Mouse (Mus musculus) megakaryocyte-erythroid progenitor cell, adult 5-6 weeks (primary cell): ENCODE measurements at regions not wholly inside any gene's neighbourhood (a gene's known extent, or its start where the extent isn't known, plus 50 kb on each side); places are given as distances from the start of the nearest gene placed in this dataset.

ENCODE experiments used
- ATAC-seq: replicated peaks from 2 replicates; pipeline ENCODE4 v1.8.0; 2016; ENCODE audit warnings: mild to moderate bottlenecking, inconsistent platforms; ENCODE audit not compliant: severe bottlenecking, poor library complexity, low FRiP score, low TSS enrichment

DNA sequence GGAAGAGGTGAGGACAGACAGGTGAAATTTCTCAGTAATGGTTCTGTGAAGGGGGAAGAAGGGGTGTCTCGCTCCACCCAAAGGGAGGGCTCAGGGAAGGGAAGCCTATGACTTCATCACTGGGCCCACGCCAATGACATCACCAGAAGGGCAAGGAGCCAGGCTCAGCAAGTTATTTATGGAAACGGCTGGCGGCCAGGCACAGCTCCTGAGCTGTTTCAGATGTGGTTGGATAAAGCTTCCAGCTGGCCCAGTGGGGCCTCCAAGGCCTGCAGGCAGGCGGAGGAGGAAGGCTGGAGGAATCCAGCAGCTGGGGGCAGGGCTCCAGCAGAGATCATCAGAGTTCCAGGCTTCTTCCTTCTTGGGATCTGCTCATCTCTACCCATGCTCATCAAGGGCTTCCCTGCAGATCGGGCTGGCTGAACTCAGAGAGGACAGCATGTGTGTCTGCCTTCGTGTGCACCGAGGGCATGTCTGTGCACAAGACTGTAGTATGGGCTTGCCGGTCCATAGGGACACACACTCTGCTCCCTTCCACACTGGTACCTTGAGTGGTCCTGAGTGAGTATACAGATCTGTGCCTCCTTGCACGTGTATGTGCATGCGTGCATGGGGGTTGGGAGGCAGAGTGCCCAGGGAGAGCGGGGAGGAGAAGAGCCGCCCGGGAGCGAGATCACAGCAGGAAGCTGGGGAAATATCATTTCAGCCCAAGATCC lies 131.6 kb upstream of the Sdk2 start:
- no peak; the same call in 1 of the 2 replicates for ATAC-seq

DNA sequence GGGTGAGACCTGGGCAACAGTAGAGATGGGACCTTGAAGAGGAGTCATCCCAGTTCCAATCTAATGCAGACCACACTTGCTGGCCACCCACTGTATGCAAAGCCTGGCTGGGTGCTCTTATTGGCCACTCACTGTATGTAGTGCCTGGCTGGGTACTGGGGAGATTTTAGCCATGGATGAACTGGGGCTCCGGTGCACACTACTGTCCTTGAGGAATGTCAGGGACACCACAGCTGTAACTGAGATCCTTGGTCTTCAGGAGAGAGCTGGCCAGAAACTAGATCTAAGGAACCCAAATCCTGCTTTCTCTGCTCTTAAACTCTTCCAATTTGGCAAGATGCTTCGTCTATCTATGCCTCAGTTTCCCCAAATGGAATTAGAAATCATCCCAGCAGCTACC lies 128.4 kb upstream of the Sdk2 start:
- no peak for ATAC-seq

DNA sequence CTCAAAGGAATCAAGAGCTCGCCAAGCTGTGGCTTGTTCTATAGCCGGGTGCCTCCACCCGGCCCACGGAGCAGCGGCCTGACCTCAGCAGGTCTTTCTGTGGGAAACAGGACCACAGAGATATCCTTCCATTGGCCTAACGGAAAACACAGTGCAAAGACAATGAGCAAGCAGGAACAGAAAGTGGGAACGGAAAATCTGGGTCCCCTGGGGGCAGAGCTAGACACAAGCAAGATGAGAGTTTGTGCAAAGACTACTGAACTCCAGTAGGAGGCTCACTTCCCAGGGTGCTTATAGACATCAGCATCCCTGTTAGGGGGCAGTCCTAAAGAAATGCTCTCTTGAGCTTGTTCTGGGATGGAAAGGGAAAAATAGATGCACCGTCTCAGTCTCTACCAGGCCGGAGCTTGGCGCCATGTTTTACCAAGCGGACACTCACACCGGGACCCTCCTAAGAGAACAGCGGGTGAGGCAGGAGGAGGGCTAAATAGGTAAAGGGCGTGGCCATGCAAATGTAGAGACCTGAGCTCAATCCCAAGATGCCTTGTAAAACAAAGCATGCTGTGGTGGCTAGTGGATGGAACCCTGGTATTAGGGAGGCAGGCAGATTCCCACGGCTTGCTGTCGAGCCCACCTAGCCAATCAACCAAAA lies 127.3 kb upstream of the Sdk2 start:
- ATAC-seq: no peak

DNA sequence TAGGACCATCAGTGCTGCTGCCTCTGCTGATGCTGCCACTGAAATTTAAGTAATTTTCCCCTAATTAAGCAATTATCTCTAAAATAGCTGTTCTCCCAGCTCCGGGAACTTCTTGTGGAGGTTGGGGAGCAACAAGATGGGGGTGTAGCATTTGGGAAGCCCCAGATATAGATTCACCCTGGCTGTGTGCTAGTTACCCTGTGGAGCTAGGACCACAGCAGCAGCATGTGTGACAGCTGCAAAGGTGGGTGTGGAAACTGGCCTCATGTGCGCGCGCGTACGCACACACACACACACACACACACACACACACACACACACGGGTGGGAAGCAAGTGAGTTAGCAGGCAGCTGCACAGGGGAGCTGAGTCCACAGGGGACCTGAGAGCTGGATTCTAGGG lies 126.2 kb upstream of the Sdk2 start:
- no peak for ATAC-seq

GRCm38 (mm10) chr11:114191661-114192060 lies 124.8 kb upstream of the Sdk2 start:
- ATAC-seq: no peak

- peak; percentile 79 for ATAC-seq
Observed at GRCm38 (mm10) chr11:114184970-114185882, 118.4 kb upstream of the Sdk2 start.

GRCm38 (mm10) chr11:114184431-114184830 lies 117.6 kb upstream of the Sdk2 start:
- ATAC-seq: 0 out of 2 replicates have a peak, but pooled peaks have one; percentile 32

DNA sequence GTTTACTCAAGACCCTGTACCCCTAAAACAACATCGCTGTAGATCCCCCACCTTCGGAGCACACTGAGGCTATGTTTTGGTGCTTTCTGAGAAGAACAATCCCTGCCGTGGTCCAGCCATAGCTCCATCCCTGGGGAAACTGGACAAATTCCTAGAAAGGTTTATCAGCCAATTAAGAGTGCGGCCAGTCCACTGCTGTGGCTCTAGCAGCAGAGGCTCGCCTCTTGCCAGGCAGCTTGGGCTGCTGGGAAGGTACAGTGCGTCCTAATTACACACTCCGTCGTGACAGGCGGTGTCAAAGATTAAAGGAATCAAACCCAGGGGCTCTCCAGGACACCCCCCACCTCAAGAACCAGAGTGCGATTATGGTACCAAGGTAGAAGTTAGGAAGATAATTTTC lies 116.4 kb upstream of the Sdk2 start:
- no peak for ATAC-seq

DNA sequence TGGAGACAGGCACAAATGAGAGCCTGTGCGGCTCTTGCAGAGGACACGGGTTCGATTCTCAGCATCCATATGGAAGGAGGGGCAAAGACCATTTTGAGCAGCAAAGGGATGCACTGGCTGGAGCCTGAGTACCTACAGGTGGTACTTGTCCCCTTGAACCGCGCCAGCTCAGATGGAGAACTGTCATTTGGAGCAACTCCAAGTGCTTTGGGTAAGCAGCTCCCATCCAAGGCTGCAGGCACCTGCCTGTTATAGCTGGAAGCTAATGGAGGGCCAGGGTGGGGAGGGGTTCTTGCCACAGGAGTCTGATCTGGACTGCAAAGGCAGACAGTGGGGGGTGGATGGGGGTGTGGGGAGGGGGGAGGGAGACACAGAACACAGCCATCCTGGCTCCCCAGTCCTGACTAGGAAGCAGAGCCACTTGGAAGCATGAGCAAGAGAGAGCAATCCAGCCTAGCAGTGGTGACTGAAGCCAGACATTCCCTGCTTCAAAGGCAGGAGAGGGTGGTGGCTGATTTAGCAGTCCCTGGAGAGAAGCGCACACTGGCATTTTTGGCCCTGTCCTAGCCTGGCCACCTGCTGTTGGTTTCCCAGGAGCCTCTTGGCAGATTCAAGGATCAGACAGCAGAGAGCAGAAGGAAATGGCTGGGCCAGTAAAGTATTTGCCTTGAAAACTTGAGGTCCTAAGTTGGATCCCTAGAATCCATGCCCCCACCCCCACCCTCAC lies 112.1 kb upstream of the Sdk2 start:
- ATAC-seq: no peak

GRCm38 (mm10) chr11:114177789-114178188 lies 110.9 kb upstream of the Sdk2 start:
- ATAC-seq: no peak

- ATAC-seq: no peak
Observed at GRCm38 (mm10) chr11:114177281-114177680, 110.4 kb upstream of the Sdk2 start.

GRCm38 (mm10) chr11:114176671-114177212 lies 109.9 kb upstream of the Sdk2 start:
- no peak for ATAC-seq

DNA sequence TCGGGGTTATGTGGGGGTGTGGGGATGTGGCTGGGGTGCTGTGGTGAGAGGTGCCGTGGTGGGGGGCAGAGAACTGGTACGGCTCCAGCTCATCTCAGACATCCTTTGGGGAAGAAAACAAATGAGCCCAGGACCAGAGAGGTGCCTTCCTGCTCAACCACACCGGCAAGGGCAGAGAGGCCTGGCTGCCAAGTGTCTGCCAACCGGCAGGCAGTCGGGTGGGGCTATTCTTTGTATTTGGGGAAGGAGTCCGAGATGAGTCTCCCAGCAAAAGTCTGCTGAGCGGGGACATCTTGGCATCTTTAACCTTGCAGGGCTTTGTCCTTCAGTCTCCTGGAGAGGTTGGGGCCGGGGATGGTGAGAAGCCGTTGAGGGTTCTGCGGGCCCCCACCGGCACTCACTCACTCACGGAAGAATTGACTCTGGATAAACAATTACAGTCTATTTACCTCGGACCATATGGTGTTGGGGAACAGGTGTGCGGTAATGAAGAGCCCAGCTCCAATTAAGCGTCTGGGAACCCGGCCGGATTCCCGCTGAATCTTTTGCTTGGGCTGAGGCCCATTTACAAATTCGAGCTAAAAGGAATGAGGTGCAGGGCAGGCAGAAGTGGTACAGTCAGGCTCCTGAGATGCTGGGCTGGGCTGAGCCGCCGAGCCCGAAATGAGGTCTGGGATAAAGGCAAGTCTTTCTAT lies 108.7 kb upstream of the Sdk2 start:
- no peak for ATAC-seq

- no peak for ATAC-seq
Observed at GRCm38 (mm10) chr11:114174871-114175270, 108.0 kb upstream of the Sdk2 start.

- no peak for ATAC-seq
Observed at GRCm38 (mm10) chr11:114168231-114168661, 101.4 kb upstream of the Sdk2 start.

- no peak for ATAC-seq
Observed at GRCm38 (mm10) chr11:114165656-114166362, 99.0 kb upstream of the Sdk2 start.

DNA sequence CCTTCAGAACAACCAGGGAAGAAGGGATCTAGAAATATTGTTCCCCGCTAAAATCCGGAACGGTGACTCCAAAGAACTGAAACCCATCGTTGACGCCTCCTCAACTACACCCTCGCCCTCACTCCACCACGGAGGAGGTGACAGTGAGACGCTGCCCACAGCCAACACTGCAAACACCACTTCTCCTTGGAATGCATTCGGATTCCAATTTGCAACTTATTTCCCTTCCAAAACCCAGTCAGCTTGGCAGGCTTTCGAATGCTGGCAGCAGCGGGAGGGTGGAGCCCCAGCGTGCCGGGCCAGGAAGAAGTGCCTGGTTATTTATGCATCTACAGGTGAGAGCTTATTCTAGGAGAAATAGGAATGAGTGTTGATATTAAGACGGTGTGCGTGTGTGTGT lies 85.9 kb upstream of the Sdk2 start:
- ATAC-seq: no peak

- ATAC-seq: no peak
Observed at GRCm38 (mm10) chr11:114146334-114146733, 79.5 kb upstream of the Sdk2 start.
